Mouse (Mus musculus) brain, embryonic 14.5 days (tissue): ENCODE measurements around the gene 2310061I04Rik.

Experiments
- CTCF ChIP-seq: fragments of 200-500 bp; IDR thresholded peaks from 2 replicates; pipeline ENCODE4 v1.5.1; 2012; ENCODE audit warnings: inconsistent platforms, mild to moderate bottlenecking, moderate library complexity, borderline replicate concordance; ENCODE audit not compliant: insufficient read depth, insufficient read length; ENCODE audit errors: extremely low read depth
- POLR2A ChIP-seq: fragments of 200-500 bp; IDR thresholded peaks from 2 replicates; pipeline ENCODE4 v1.6.1; 2012; ENCODE audit warnings: mild to moderate bottlenecking, inconsistent platforms, borderline replicate concordance; ENCODE audit not compliant: poor library complexity, insufficient read depth, insufficient read length, severe bottlenecking; ENCODE audit errors: extremely low read depth

DNA sequence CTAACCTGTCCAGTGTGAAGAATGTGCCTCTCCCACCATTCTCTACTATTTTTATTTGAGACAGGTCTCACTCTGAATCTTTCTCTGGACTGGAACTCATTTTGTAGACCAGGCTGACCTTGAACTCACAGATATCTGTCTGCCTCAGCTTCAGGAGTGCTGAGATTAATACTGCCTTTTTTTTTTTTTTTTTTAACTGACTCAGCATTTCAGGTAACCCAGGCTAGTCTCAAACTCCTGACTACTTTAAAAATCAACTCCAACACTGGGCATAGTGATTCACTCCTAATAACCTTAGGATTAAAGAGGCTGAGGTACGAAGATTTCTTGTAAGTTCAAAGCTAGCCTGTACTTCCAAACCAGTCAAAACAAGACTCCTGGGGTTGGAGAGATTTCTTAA, 8.4 kb upstream of the 2310061I04Rik start:
- TF ChIP-seq CTCF = no peak
- TF ChIP-seq POLR2A = no peak
